Mouse (Mus musculus) sigmoid colon, adult 10 weeks (tissue): ENCODE results near the gene Gm3476. TPM values are rescaled to one million over a fixed set of nuclear protein-coding genes. Genes with fewer than 3 reads are reported as not detected.

Experiments used
- polyA plus RNA-seq: library from polyadenylated mRNA; stranded (reverse); fragments of 350-450 nt; fragmentation: Illumina TruSeq; extraction: RNeasy Lipid Tissue Mini Kit (QIAGEN cat#74804); gene quantifications from one replicate; pipeline ENCODE4 v1.2.3, GENCODE M21; 2014; ENCODE audit warnings: low read depth, low replicate concordance

Gene Gm3476
- not detected for polyA plus RNA-seq

GRCm38 (mm10) chr14:6125707-6126106 is at the start of gene Gm3476:
Gene Gm3476 (minus strand): TSS chr14:6125807.

DNA sequence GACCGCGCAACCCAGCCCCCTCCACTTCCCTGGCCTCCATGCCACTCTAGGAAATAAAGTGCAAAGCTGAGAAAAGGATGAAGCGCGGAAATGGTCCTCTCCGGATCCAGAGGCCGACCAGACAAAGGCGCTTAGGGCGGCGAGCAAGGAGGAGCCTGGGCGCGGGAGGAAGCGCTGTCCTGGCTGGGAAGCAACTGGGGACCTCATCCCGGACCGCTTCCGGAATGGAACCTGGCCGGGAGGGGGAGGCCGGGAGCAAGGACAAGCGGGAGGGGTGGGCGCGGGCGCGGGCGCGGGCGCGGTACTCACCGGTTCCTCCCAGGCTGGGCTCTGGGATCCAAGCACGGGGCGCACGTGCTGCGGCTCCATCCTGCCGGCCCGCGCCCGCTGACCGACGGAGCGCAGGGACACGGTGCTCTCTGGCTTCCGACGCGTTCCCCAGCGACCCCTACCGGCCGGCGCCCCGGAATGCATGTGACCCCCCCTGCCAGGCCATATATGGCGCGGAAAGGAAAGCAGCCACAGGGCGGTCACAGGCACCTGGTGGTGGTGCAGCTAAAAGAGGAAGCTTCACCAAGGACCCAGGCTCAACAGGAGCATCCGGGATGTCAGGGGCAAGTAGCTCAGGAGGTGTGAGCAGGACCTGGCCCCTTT is 17.2 kb downstream of the Gm3476 start, which contains the start of gene Gm3468:
TSS of gene Gm3468 (minus strand) at position 394 of the 654 bp plus-strand sequence.

GRCm38 (mm10) chr14:6093842-6094241 is 31.8 kb downstream of the Gm3476 start, which contains the start of gene Gm8206:
Gene Gm8206 (minus strand): TSS chr14:6093942.

DNA sequence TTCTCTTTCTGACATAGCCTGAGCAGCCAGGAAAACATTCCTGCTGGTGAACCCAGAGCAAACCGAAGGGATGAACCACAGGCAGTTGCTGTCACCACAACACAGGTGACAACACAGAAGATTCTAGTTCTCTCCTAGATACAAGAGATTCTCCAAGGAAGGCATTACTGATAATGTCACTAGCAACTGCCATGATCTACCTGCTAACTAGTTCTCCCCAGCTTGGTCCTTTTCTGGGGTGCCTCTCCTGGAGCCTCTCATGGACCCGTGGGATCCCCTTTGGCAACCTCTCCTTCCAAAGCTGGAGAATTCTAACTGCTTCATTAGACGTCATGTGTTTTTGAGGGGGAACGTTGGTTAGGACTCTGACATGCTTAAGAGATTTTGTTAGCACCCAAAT is 67.4 kb downstream of the Gm3476 start, which contains the start of gene Gm6337:
TSS of gene Gm6337 (minus strand) at position 101 of the 400 bp plus-strand sequence.

Other genes starting within 250 kb of the Gm3476 start
- gene Gm8237, start 245.4 kb downstream of the Gm3476 start, polyA plus RNA-seq: not detected
- gene Gm3248, start 164.1 kb downstream of the Gm3476 start, polyA plus RNA-seq: 0.54 TPM
- not detected for gene Gm3453, start 146.7 kb downstream of the Gm3476 start, polyA plus RNA-seq
- gene Gm6337, start 67.5 kb downstream of the Gm3476 start, polyA plus RNA-seq: not detected
- not detected for gene Gm8206, start 31.9 kb downstream of the Gm3476 start, polyA plus RNA-seq
- 2.5 TPM for gene Gm3468, start 17.1 kb downstream of the Gm3476 start, polyA plus RNA-seq
- gene Gm21560, start 93.5 kb upstream of the Gm3476 start, polyA plus RNA-seq: not detected
- 6.8 TPM for gene Gm3411, start 161.4 kb upstream of the Gm3476 start, polyA plus RNA-seq
- not detected for gene Gm21103, start 179.0 kb upstream of the Gm3476 start, polyA plus RNA-seq
- gene Gm3618, start 217.9 kb upstream of the Gm3476 start, polyA plus RNA-seq: not detected